Mouse (Mus musculus) gastrocnemius, postnatal 10 days (tissue): ENCODE results near the gene Ap5s1. TPM values are rescaled to one million over a fixed set of nuclear protein-coding genes. Genes with fewer than 3 reads are reported as not detected.

Source experiments
- total RNA-seq, 2 experiments: library from RNA; stranded (reverse); gene quantifications; 2 replicates each; pipeline ENCODE4 v1.2.3; 2021

Ap5s1 gene
- total RNA-seq, 2 experiments from 2014 or later, result 16.1 to 16.3 TPM

Other genes with a start within 250 kb of the Ap5s1 start
- gene Gfra4, start 164.0 kb upstream of the Ap5s1 start, total RNA-seq, result 1 to 10 TPM; 4.5 to 8.6 TPM
- gene Adam33, start 143.3 kb upstream of the Ap5s1 start, total RNA-seq, result 1 to 10 TPM; 3.7 to 5.9 TPM
- gene Siglec1, start 120.3 kb upstream of the Ap5s1 start, total RNA-seq, result 1 to 10 TPM; 1.2 to 1.4 TPM
- 10 to 100 TPM; 18.3 to 25.0 TPM for gene Hspa12b, start 79.8 kb upstream of the Ap5s1 start, total RNA-seq
- gene Gm11037, start 73.6 kb upstream of the Ap5s1 start, total RNA-seq, result not detected
- 1 to 10 TPM; 7.2 to 9.3 TPM for gene 1700037H04Rik, start 47.0 kb upstream of the Ap5s1 start, total RNA-seq
- 10 to 100 TPM; 58.4 to 59.5 TPM for gene Cenpb, start 27.0 kb upstream of the Ap5s1 start, total RNA-seq
- gene Cdc25b, start 20.1 kb upstream of the Ap5s1 start, total RNA-seq, result 10 to 100 TPM in 1 of 2 experiments, 1 to 10 TPM in 1; 9.4 to 13.0 TPM
- gene Spef1, start 19.8 kb upstream of the Ap5s1 start, total RNA-seq, result 1 to 10 TPM; 3.8 to 4.5 TPM
- 10 to 100 TPM; 26.0 to 28.4 TPM for gene Mavs, start 27.0 kb downstream of the Ap5s1 start, total RNA-seq
- 10 to 100 TPM; 26.7 to 35.3 TPM for gene Pank2, start 55.4 kb downstream of the Ap5s1 start, total RNA-seq
- gene Rnf24, start 145.8 kb downstream of the Ap5s1 start, total RNA-seq, result 1 to 10 TPM; 3.1 to 4.7 TPM